Mouse (Mus musculus) heart, embryonic 14.5 days (tissue): ENCODE data around the gene Fam104a. TPM values are rescaled to one million over a fixed set of nuclear protein-coding genes. Genes with fewer than 3 reads are reported as not detected.
"Not testable (repeated sequence)": the region's sequence is repeated elsewhere in the genome, so short reads cannot be mapped to it uniquely, and the experiment has no call there.

Experiments used
- ATAC-seq: fragments of 200-750 bp; cut with Nextera tagmentation; 2 replicates; pipeline ENCODE4 v1.8.0; 2017; ENCODE audit warnings: low read depth, moderate TSS enrichment; ENCODE audit not compliant: insufficient number of reproducible peaks, insufficient read depth, low FRiP score
- H3K27ac ChIP-seq, 2 experiments: fragments of 200-500 bp in 1 of 2; fragments of 300-500 bp in 1 of 2; sonication (generic) in 1 of 2; replicated peaks in 1 of 2; 2 replicates each; pipeline ENCODE4 v1.5.1; 2012 to 2014; ENCODE audit warnings: low read depth in 2 of 2, low read length in 2 of 2, control low read depth in 1 of 2, mild to moderate bottlenecking in 1 of 2, mixed read lengths in 1 of 2; ENCODE audit not compliant: control insufficient read depth in 1 of 2, insufficient read depth in 1 of 2
- H3K27me3 ChIP-seq: fragments of 300-500 bp; sonication (generic); 2 replicates; pipeline ENCODE4 v1.6.1; 2014; ENCODE audit warnings: mild to moderate bottlenecking, low read length, control low read depth; ENCODE audit not compliant: control insufficient read depth, insufficient read depth
- H3K36me3 ChIP-seq: fragments of 300-500 bp; sonication (generic); 2 replicates; pipeline ENCODE4 v1.6.1; 2014; ENCODE audit warnings: mild to moderate bottlenecking, control low read depth, low read length, mixed read lengths; ENCODE audit not compliant: control insufficient read depth, insufficient read depth
- H3K4me1 ChIP-seq, 2 experiments: fragments of 200-500 bp in 1 of 2; fragments of 300-500 bp in 1 of 2; sonication (generic) in 1 of 2; 2 replicates each; pipeline ENCODE4 v1.6.1; 2012 to 2014; ENCODE audit warnings: low read length in 2 of 2, control low read depth in 1 of 2, mixed read lengths in 1 of 2; ENCODE audit not compliant: control insufficient read depth in 2 of 2, insufficient read depth in 2 of 2
- H3K4me2 ChIP-seq: fragments of 300-500 bp; sonication (generic); 2 replicates; pipeline ENCODE4 v1.6.1; 2014; ENCODE audit warnings: mild to moderate bottlenecking, low read length
- H3K4me3 ChIP-seq, 2 experiments: fragments of 200-500 bp in 1 of 2; fragments of 300-500 bp in 1 of 2; sonication (generic) in 1 of 2; 2 replicates each; pipeline ENCODE4 v1.5.1; 2012 to 2014; ENCODE audit warnings: low read length in 2 of 2, mild to moderate bottlenecking in 2 of 2, control low read depth in 1 of 2, low read depth in 1 of 2, moderate library complexity in 1 of 2; ENCODE audit not compliant: control insufficient read depth in 1 of 2, insufficient read depth in 1 of 2
- H3K9ac ChIP-seq: fragments of 300-500 bp; sonication (generic); 2 replicates; pipeline ENCODE4 v1.6.1; 2014; ENCODE audit warnings: mild to moderate bottlenecking, low read length
- H3K9me3 ChIP-seq: fragments of 300-500 bp; sonication (generic); 2 replicates; pipeline ENCODE4 v1.6.1; 2016; ENCODE audit warnings: low read length, control low read depth; ENCODE audit not compliant: control insufficient read depth
- WGBS: fragments of 180-500 bp; shearing (Covaris S2); extraction: QIAGEN DNeasy Blood & Tissue Kit; methylation state at CpG from one replicate; pipeline ENCODE4 v1.1.7; 2014; 5-methylcytosine and 5-hydroxymethylcytosine counted together
- polyA plus RNA-seq: library from polyadenylated mRNA; unstranded; fragments of >200 nt; fragmentation: Nextera tagmentation; extraction: Ambion mirVana; gene quantifications from 2 replicates; pipeline ENCODE4 v1.2.1, GENCODE M21; 2014

Gene Fam104a
- polyA plus RNA-seq, 1 experiment from 2014 or later, result 44.8 TPM

- no peaks in the 10 kb centered on the region for H3K9me3 ChIP-seq
- peaks cover 89% of the 10 kb centered on the region for H3K36me3 ChIP-seq
- no peak overlapping the region for H3K4me3 ChIP-seq
- peaks cover 2 to 4% of the 10 kb centered on the region in 2 experiments; a peak in 3 of 4 replicates for H3K4me1 ChIP-seq
- ATAC-seq, result no peak
- no peaks in the 10 kb centered on the region for H3K27me3 ChIP-seq
- WGBS, result 91% methylated on average over 18 of the region's 18 CpGs
- no peak overlapping the region for H3K9ac ChIP-seq
- H3K27ac ChIP-seq, result no peak overlapping the region
- H3K4me2 ChIP-seq, result no peak overlapping the region
These were observed 22.1 kb downstream of the Fam104a start for GRCm38 (mm10) chr11:113661835-113662351.

- Histone ChIP-seq H3K4me2 (no peak overlapping the region), H3K27me3 (no peaks in the 10 kb centered on the region), H3K36me3 (peaks cover 93% of the 10 kb centered on the region), H3K4me3 (no peak overlapping the region), H3K9ac (no peak overlapping the region), H3K4me1 (no peaks in the 10 kb centered on the region; a peak in 1 of 4 replicates), H3K27ac (no peak overlapping the region), H3K9me3 (no peaks in the 10 kb centered on the region)
- no peak for ATAC-seq
- 94% methylated on average over 11 of the region's 11 CpGs for WGBS
These were observed 23.0 kb downstream of the Fam104a start for GRCm38 (mm10) chr11:113660940-113661339.

- H3K36me3 ChIP-seq, result peaks cover 98% of the 10 kb centered on the region
- H3K9ac ChIP-seq, ATAC-seq, H3K27ac ChIP-seq, H3K27me3 ChIP-seq, H3K4me3 ChIP-seq, H3K4me1 ChIP-seq, H3K9me3 ChIP-seq, H3K4me2 ChIP-seq: not testable (repeated sequence)
- WGBS, result 96% methylated on average over 3 of the region's 3 CpGs
These were observed 23.7 kb downstream of the Fam104a start for GRCm38 (mm10) chr11:113660213-113660612.

GRCm38 (mm10) chr11:113658763-113659162 lies 25.2 kb downstream of the Fam104a start:
- H3K9ac ChIP-seq, result no peak overlapping the region
- WGBS, result 89% methylated on average over 4 of the region's 4 CpGs
- H3K4me3 ChIP-seq, result no peak overlapping the region
- no peak overlapping the region for H3K4me2 ChIP-seq
- H3K4me1 ChIP-seq, result no peaks in the 10 kb centered on the region
- H3K9me3 ChIP-seq, result no peaks in the 10 kb centered on the region
- no peak overlapping the region for H3K27ac ChIP-seq
- H3K27me3 ChIP-seq, result no peaks in the 10 kb centered on the region
- peaks cover 100% of the 10 kb centered on the region for H3K36me3 ChIP-seq
- ATAC-seq, result no peak

GRCm38 (mm10) chr11:113658319-113658718 lies 25.6 kb downstream of the Fam104a start:
- Histone ChIP-seq H3K9ac (no peak overlapping the region), H3K36me3 (peaks cover 100% of the 10 kb centered on the region), H3K27ac (no peak overlapping the region), H3K4me3 (no peak overlapping the region), H3K27me3 (no peaks in the 10 kb centered on the region), H3K4me2 (no peak overlapping the region), H3K4me1 (no peaks in the 10 kb centered on the region), H3K9me3 (no peaks in the 10 kb centered on the region)
- no peak for ATAC-seq
- 86% methylated on average over 8 of the region's 8 CpGs for WGBS

GRCm38 (mm10) chr11:113657221-113657620 lies 26.7 kb downstream of the Fam104a start:
- ATAC-seq, result no peak
- Histone ChIP-seq H3K27ac (no peak overlapping the region), H3K27me3 (no peaks in the 10 kb centered on the region), H3K9me3 (no peaks in the 10 kb centered on the region), H3K4me2 (no peak overlapping the region), H3K9ac (no peak overlapping the region), H3K4me1 (no peaks in the 10 kb centered on the region), H3K36me3 (peaks cover 100% of the 10 kb centered on the region), H3K4me3 (no peak overlapping the region)
- 65% methylated on average over 4 of the region's 4 CpGs for WGBS

GRCm38 (mm10) chr11:113656511-113656932 lies 27.4 kb downstream of the Fam104a start:
- H3K4me1 ChIP-seq, result no peaks in the 10 kb centered on the region
- no peak overlapping the region for H3K27ac ChIP-seq
- H3K27me3 ChIP-seq, result no peaks in the 10 kb centered on the region
- H3K36me3 ChIP-seq, result peaks cover 97% of the 10 kb centered on the region
- H3K4me3 ChIP-seq, result no peak overlapping the region
- H3K9me3 ChIP-seq, result no peaks in the 10 kb centered on the region
- H3K9ac ChIP-seq, result no peak overlapping the region
- no peak overlapping the region for H3K4me2 ChIP-seq
- ATAC-seq, result no peak
- 85% methylated on average over 8 of the region's 8 CpGs for WGBS
